Mouse (Mus musculus) embryonic facial prominence, embryonic 11.5 days (tissue): ENCODE results near the gene Ceacam18. TPM values are rescaled to one million over a fixed set of nuclear protein-coding genes. Genes with fewer than 3 reads are reported as not detected.
"Not testable (repeated sequence)": the region's sequence is repeated elsewhere in the genome, so short reads cannot be mapped to it uniquely, and the experiment has no call there.

ENCODE experiments used
- ATAC-seq: fragments of 200-750 bp; cut with Nextera tagmentation; replicated peaks from 2 replicates; pipeline ENCODE4 v1.8.0; 2017; ENCODE audit warnings: low read depth; ENCODE audit not compliant: insufficient number of reproducible peaks, low FRiP score, low TSS enrichment
- DNase-seq: peaks from one replicate; pipeline ENCODE4 v3.0.0-alpha.2; 2015; ENCODE audit warnings: low spot score
- H3K27ac ChIP-seq: fragments of 300-500 bp; sonication (generic); replicated peaks from 2 replicates; pipeline ENCODE4 v1.5.1; 2014; ENCODE audit warnings: mild to moderate bottlenecking, low read depth, low read length, control low read depth
- H3K27me3 ChIP-seq: fragments of 300-500 bp; sonication (generic); 2 replicates; pipeline ENCODE4 v1.6.1; 2014; ENCODE audit warnings: mild to moderate bottlenecking, low read length, moderate library complexity, mixed read lengths; ENCODE audit not compliant: control insufficient read depth, insufficient read depth
- H3K36me3 ChIP-seq: fragments of 300-500 bp; sonication (generic); replicated peaks from 2 replicates; pipeline ENCODE4 v1.6.1; 2014; ENCODE audit warnings: low read depth, mild to moderate bottlenecking, low read length, moderate library complexity, mixed read lengths; ENCODE audit not compliant: control insufficient read depth, insufficient read depth
- H3K4me1 ChIP-seq: fragments of 300-500 bp; sonication (generic); 2 replicates; pipeline ENCODE4 v1.6.1; 2014; ENCODE audit warnings: low read length, mixed read lengths; ENCODE audit not compliant: control insufficient read depth, insufficient read depth
- H3K4me2 ChIP-seq: fragments of 300-500 bp; sonication (generic); 2 replicates; pipeline ENCODE4 v1.6.1; 2014; ENCODE audit warnings: low read depth, mild to moderate bottlenecking, control low read depth, low read length, moderate library complexity
- H3K4me3 ChIP-seq: fragments of 300-500 bp; sonication (generic); 2 replicates; pipeline ENCODE4 v1.5.1; 2014; ENCODE audit warnings: low read depth, low read length, control low read depth
- H3K9ac ChIP-seq: fragments of 300-500 bp; sonication (generic); replicated peaks from 2 replicates; pipeline ENCODE4 v1.6.1; 2014; ENCODE audit warnings: mild to moderate bottlenecking, control low read depth, low read length
- H3K9me3 ChIP-seq: fragments of 300-500 bp; sonication (generic); replicated peaks from 2 replicates; pipeline ENCODE4 v1.6.1; 2016; ENCODE audit warnings: mild to moderate bottlenecking, low read length, inconsistent platforms, mixed read lengths; ENCODE audit not compliant: control insufficient read depth
- WGBS: fragments of 180-500 bp; shearing (Covaris S2); extraction: QIAGEN DNeasy Blood & Tissue Kit; methylation state at CpG from one replicate; pipeline ENCODE4 v1.1.7; 2014; 5-methylcytosine and 5-hydroxymethylcytosine counted together
- polyA plus RNA-seq: library from polyadenylated mRNA; unstranded; fragments of >200 nt; fragmentation: Nextera tagmentation; extraction: Ambion mirVana; gene quantifications from 2 replicates; pipeline ENCODE4 v1.2.1, GENCODE M21; 2014

Gene Ceacam18
- polyA plus RNA-seq, 1 experiment from 2014 or later, result not detected

- no peaks in the 10 kb centered on the region for H3K27me3 ChIP-seq
- H3K27ac ChIP-seq, result no peak overlapping the region
- 83% methylated on average over 17 of the region's 17 CpGs for WGBS
- no peak overlapping the region for H3K9ac ChIP-seq
- H3K36me3 ChIP-seq, result no peaks in the 10 kb centered on the region
- H3K4me1 ChIP-seq, result no peaks in the 10 kb centered on the region
- no peak overlapping the region for H3K4me2 ChIP-seq
- H3K9me3 ChIP-seq, result no peaks in the 10 kb centered on the region
- no peak overlapping the region for H3K4me3 ChIP-seq
- DNase-seq (no peak), ATAC-seq (no peak)
Observed at GRCm38 (mm10) chr7:43643046-43643652, 8.6 kb downstream of the Ceacam18 start.

- ATAC-seq (no peak), DNase-seq (no peak)
- no peaks in the 10 kb centered on the region for H3K9me3 ChIP-seq
- H3K27ac ChIP-seq, result no peak overlapping the region
- H3K9ac ChIP-seq, result no peak overlapping the region
- H3K4me1 ChIP-seq, result no peaks in the 10 kb centered on the region
- H3K4me2 ChIP-seq, result no peak overlapping the region
- WGBS, result 86% methylated on average over 6 of the region's 6 CpGs
- no peaks in the 10 kb centered on the region for H3K36me3 ChIP-seq
- no peak overlapping the region for H3K4me3 ChIP-seq
- H3K27me3 ChIP-seq, result no peaks in the 10 kb centered on the region
Observed at GRCm38 (mm10) chr7:43652683-43653082, 18.2 kb downstream of the Ceacam18 start.

GRCm38 (mm10) chr7:43654519-43654918, 20.0 kb downstream of the Ceacam18 start:
- H3K27ac ChIP-seq, result no peak overlapping the region
- no peak overlapping the region for H3K9ac ChIP-seq
- H3K4me2 ChIP-seq, result no peak overlapping the region
- H3K27me3 ChIP-seq, result no peaks in the 10 kb centered on the region
- 81% methylated on average over 3 of the region's 3 CpGs for WGBS
- no peaks in the 10 kb centered on the region for H3K36me3 ChIP-seq
- H3K9me3 ChIP-seq, result no peaks in the 10 kb centered on the region
- H3K4me3 ChIP-seq, result no peak overlapping the region
- ATAC-seq (no peak), DNase-seq (no peak)
- H3K4me1 ChIP-seq, result no peaks in the 10 kb centered on the region

GRCm38 (mm10) chr7:43656232-43656631, 21.7 kb downstream of the Ceacam18 start:
- H3K4me3 ChIP-seq, result no peak overlapping the region
- no peak overlapping the region for H3K27ac ChIP-seq
- no peaks in the 10 kb centered on the region for H3K36me3 ChIP-seq
- no peak for DNase-seq
- H3K9me3 ChIP-seq, result no peaks in the 10 kb centered on the region
- no peaks in the 10 kb centered on the region for H3K4me1 ChIP-seq
- WGBS, result 57% methylated on average over 6 of the region's 6 CpGs
- H3K4me2 ChIP-seq, result no peak overlapping the region
- no peak for ATAC-seq
- H3K9ac ChIP-seq, result no peak overlapping the region
- no peaks in the 10 kb centered on the region for H3K27me3 ChIP-seq

- no peak within 1 kb of the TSS for H3K27ac ChIP-seq
- no peak within 1 kb of the TSS for H3K9ac ChIP-seq
- DNase-seq (no peak), ATAC-seq (no peak)
- H3K4me3 ChIP-seq, result no peak within 1 kb of the TSS
- H3K4me1 ChIP-seq, result no peaks in the 10 kb centered on the region
- WGBS, result 55% methylated on average over 1 of the region's 1 CpGs
- H3K4me2 ChIP-seq, result no peak within 1 kb of the TSS
- H3K27me3 ChIP-seq, result no peaks in the 10 kb centered on the region
- no peaks in the 10 kb centered on the region for H3K36me3 ChIP-seq
- no peaks in the 10 kb centered on the region for H3K9me3 ChIP-seq
Observed at GRCm38 (mm10) chr7:43660002-43660401, 25.5 kb downstream of the Ceacam18 start, which contains the start of gene Siglece. TSS of gene Siglece (minus strand) at chr7:43660161.

GRCm38 (mm10) chr7:43662804-43663203, 28.3 kb downstream of the Ceacam18 start:
- H3K27ac ChIP-seq, result no peak overlapping the region
- DNase-seq (no peak), ATAC-seq (no peak)
- H3K4me2 ChIP-seq, result no peak overlapping the region
- 94% methylated on average over 1 of the region's 1 CpGs for WGBS
- H3K9ac ChIP-seq, result no peak overlapping the region
- no peaks in the 10 kb centered on the region for H3K9me3 ChIP-seq
- no peaks in the 10 kb centered on the region for H3K36me3 ChIP-seq
- no peak overlapping the region for H3K4me3 ChIP-seq
- no peaks in the 10 kb centered on the region for H3K4me1 ChIP-seq
- H3K27me3 ChIP-seq, result no peaks in the 10 kb centered on the region

- WGBS, result 85% methylated on average over 4 of the region's 4 CpGs
- not testable (repeated sequence) for ATAC-seq, H3K4me3 ChIP-seq, H3K4me1 ChIP-seq, H3K27me3 ChIP-seq, H3K4me2 ChIP-seq, DNase-seq, H3K27ac ChIP-seq, H3K9me3 ChIP-seq, H3K36me3 ChIP-seq, H3K9ac ChIP-seq
Observed at GRCm38 (mm10) chr7:43667221-43667620, 32.7 kb downstream of the Ceacam18 start.

GRCm38 (mm10) chr7:43668582-43668981, 34.1 kb downstream of the Ceacam18 start:
- 19% methylated on average over 3 of the region's 3 CpGs for WGBS
- DNase-seq, result peak; percentile 43

More at GRCm38 (mm10) chr7:43668582-43668981, 34.1 kb downstream of the Ceacam18 start:
- no peak for ATAC-seq
- Histone ChIP-seq H3K27me3 (no peaks in the 10 kb centered on the region), H3K27ac (no peak overlapping the region), H3K36me3 (no peaks in the 10 kb centered on the region), H3K9ac (no peak overlapping the region), H3K4me3 (no peak overlapping the region), H3K4me2 (no peak overlapping the region), H3K4me1 (no peaks in the 10 kb centered on the region), H3K9me3 (no peaks in the 10 kb centered on the region)
